ENCODE assay signal across 9 mouse cellular contexts in the genomic region with DNA sequence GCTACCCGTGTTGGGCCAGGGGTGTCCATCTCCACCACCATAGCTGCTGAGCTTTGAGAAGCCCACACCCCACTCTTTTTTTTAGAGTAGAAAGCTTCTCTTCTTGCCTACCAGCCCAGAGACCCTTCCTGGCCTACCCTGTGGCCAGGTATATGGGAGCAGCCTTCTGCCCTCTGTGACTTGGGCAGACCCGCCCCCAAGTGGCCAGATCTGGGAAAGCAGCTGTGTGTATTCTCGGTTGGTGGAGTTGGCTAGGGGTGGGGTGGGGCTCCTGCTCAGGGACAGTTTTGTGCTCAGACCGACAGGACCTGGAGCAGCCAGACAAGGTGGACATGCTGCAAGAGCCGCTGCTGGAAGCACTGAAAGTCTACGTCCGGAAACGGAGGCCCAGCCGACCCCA. TPM values are rescaled to one million over a fixed set of nuclear protein-coding genes. Genes with fewer than 3 reads are reported as not detected.
DNase-seq lines count a peak whose midpoint lies in the region; ATAC-seq and TF ChIP-seq lines count a peak whose summit lies in the region.
"Had no signal": no experiment of that assay in that cellular context is flagged by ENCODE, and none has a peak within 500 bp of the region (broad histone marks: within the 10 kb centered on the region; RNA-seq: fewer than 3 reads in every experiment).

No protein-coding gene starts in this region.

- H3K4me1 ChIP-seq in forebrain, embryonic 10.5 days, result peaks cover 44% of the 10 kb centered on the region
- H3K4me1 ChIP-seq in forebrain, embryonic 16.5 days (replicated peaks; ENCODE audit: control insufficient read depth, insufficient read depth, low read length), result peaks cover 47% of the 10 kb centered on the region
- peaks cover 43% of the 10 kb centered on the region for H3K4me1 ChIP-seq in embryonic facial prominence, embryonic 12.5 days
- no peaks in the 10 kb centered on the region for H3K4me1 ChIP-seq in spleen, adult 2 months (ENCODE audit: control insufficient read depth, insufficient read depth, insufficient read length)

- no peaks in the 10 kb centered on the region for H3K9me3 ChIP-seq in forebrain, embryonic 10.5 days
- no peaks in the 10 kb centered on the region for H3K9me3 ChIP-seq in forebrain, embryonic 16.5 days (ENCODE audit: control insufficient read depth, low read length)
- no peaks in the 10 kb centered on the region for H3K9me3 ChIP-seq in embryonic facial prominence, embryonic 12.5 days

- ATAC-seq in forebrain, embryonic 16.5 days, result no peak
- ATAC-seq in embryonic facial prominence, embryonic 12.5 days (ENCODE audit: insufficient number of reproducible peaks, insufficient read depth, low FRiP score, low TSS enrichment), result no peak
- ATAC-seq in megakaryocyte-erythroid progenitor cell, adult 5-6 weeks (replicated peaks; ENCODE audit: low FRiP score, low TSS enrichment, poor library complexity, severe bottlenecking), result peak; percentile 59

- H3K4me2 ChIP-seq in forebrain, embryonic 16.5 days (ENCODE audit: low read length), result no peak overlapping the region
- H3K4me2 ChIP-seq in embryonic facial prominence, embryonic 12.5 days (replicated peaks), result no peak overlapping the region

- peak; percentile 77 for DNase-seq in forebrain, embryonic 10.5 days (ENCODE audit: extremely low spot score, low spot score)
- DNase-seq in adrenal gland, postnatal 14 days, result peak; percentile 90
- DNase-seq in heart, postnatal 14 days, result peak; percentile 88 to 92
- DNase-seq in left cerebral cortex, adult 2 months (ENCODE audit: extremely low spot score in 1 of 2, low spot score in 2 of 2), result peak; percentile 80 to 89
- DNase-seq in spleen, adult 2 months (ENCODE audit: low read depth in 1 of 2, low spot score in 2 of 2), result peak in 1 of 2 experiments; percentile 86

- H3K27ac ChIP-seq in forebrain, embryonic 10.5 days, result no peak overlapping the region
- no peak overlapping the region for H3K27ac ChIP-seq in forebrain, embryonic 16.5 days (ENCODE audit: low read length)
- H3K27ac ChIP-seq in embryonic facial prominence, embryonic 12.5 days, result peak overlapping the region; percentile 36; the same call in 1 of the 2 replicates
- H3K27ac ChIP-seq in left cerebral cortex, adult 2 months, result no peak overlapping the region
- H3K27ac ChIP-seq in spleen, adult 2 months (ENCODE audit: insufficient read depth, low read length), result no peak overlapping the region
- H3K27ac ChIP-seq: macrophage had no signal

- H3K27me3 ChIP-seq in forebrain, embryonic 10.5 days (ENCODE audit: poor library complexity, severe bottlenecking), result peaks cover 15% of the 10 kb centered on the region
- H3K27me3 ChIP-seq in forebrain, embryonic 16.5 days (replicated peaks; ENCODE audit: control insufficient read depth, insufficient read depth, low read length), result no peaks in the 10 kb centered on the region
- H3K27me3 ChIP-seq in embryonic facial prominence, embryonic 12.5 days, result no peaks in the 10 kb centered on the region
- no peaks in the 10 kb centered on the region for H3K27me3 ChIP-seq in spleen, adult 2 months (ENCODE audit: control insufficient read depth, insufficient read depth, low read length)

- no peak overlapping the region for H3K4me3 ChIP-seq in forebrain, embryonic 10.5 days
- no peak overlapping the region for H3K4me3 ChIP-seq in forebrain, embryonic 16.5 days (replicated peaks; ENCODE audit: low read length)
- no peak overlapping the region for H3K4me3 ChIP-seq in embryonic facial prominence, embryonic 12.5 days
- H3K4me3 ChIP-seq in left cerebral cortex, adult 2 months, result no peak overlapping the region
- H3K4me3 ChIP-seq in spleen, adult 2 months (ENCODE audit: extremely low read depth, insufficient read depth, insufficient read length), result no peak overlapping the region

- intact Hi-C loops in heart, postnatal 14 days (cut with DNase I), result loop anchor here (1.0 kb wide), 1 partner anchor 50 kb away; no protein-coding TSS in a partner anchor
- intact Hi-C loops in left cerebral cortex, adult 2 months (cut with DNase I), result loop anchor here (1.0 to 10.0 kb wide), 2 partner anchors 50 to 1343 kb away; a partner anchor contains a TSS

- 52% methylated on average over 9 of the region's 9 CpGs for WGBS in forebrain, embryonic 10.5 days
- WGBS in forebrain, embryonic 16.5 days, result 53% methylated on average over 9 of the region's 9 CpGs
- 55% methylated on average over 9 of the region's 9 CpGs for WGBS in embryonic facial prominence, embryonic 12.5 days
- 57% methylated on average over 9 of the region's 9 CpGs for WGBS in spleen, adult 2 months

- H3K9ac ChIP-seq in forebrain, embryonic 16.5 days (replicated peaks; ENCODE audit: low read depth, low read length), result no peak overlapping the region
- no peak overlapping the region for H3K9ac ChIP-seq in embryonic facial prominence, embryonic 12.5 days

- TF ChIP-seq CTCF in left cerebral cortex, adult 2 months (IDR thresholded peaks at IDR 0.05), result peak; percentile 89
- peak; percentile 96 for TF ChIP-seq CTCF in spleen, adult 2 months (IDR thresholded peaks at IDR 0.05; ENCODE audit: extremely low read depth, insufficient read depth, insufficient read length, insufficient replicate concordance)

- peaks cover 68% of the 10 kb centered on the region for H3K36me3 ChIP-seq in forebrain, embryonic 10.5 days (replicated peaks)
- H3K36me3 ChIP-seq in forebrain, embryonic 16.5 days (ENCODE audit: control insufficient read depth, insufficient read depth), result no peaks in the 10 kb centered on the region
- peaks cover 66% of the 10 kb centered on the region for H3K36me3 ChIP-seq in embryonic facial prominence, embryonic 12.5 days
- H3K36me3 ChIP-seq in spleen, adult 2 months (ENCODE audit: control insufficient read depth, insufficient read depth, low read length), result peaks cover 48% of the 10 kb centered on the region

- TF ChIP-seq POLR2A in spleen, adult 2 months (IDR thresholded peaks at IDR 0.05; ENCODE audit: low read depth, low read length), result no peak

RNA-seq across cellular contexts. Expression of a gene that starts 10.6 kb away (rescaled TPM):
- 0.20 and 0.24 TPM in 2 replicates for polyA plus RNA-seq in forebrain, embryonic 10.5 days (2016; fragmentation: Nextera tagmentation; extraction: Ambion mirVana)
- polyA plus RNA-seq in forebrain, embryonic 16.5 days (2015; fragmentation: Nextera tagmentation; extraction: Ambion mirVana), result 0.51 and 1.0 TPM in 2 replicates
- total RNA-seq in adrenal gland, postnatal 14 days (2021), result not detected in 2 replicates
- polyA plus RNA-seq in embryonic facial prominence, embryonic 12.5 days (2016; fragmentation: Nextera tagmentation; extraction: Ambion mirVana), result 0.73 and 1.4 TPM in 2 replicates
- total RNA-seq in heart, postnatal 14 days (2021), result 1 to 10 TPM; 1.5 to 2.0 TPM
- 1 to 10 TPM; 1.4 to 3.2 TPM for total RNA-seq in left cerebral cortex, adult 2 months (2021)
- total RNA-seq in megakaryocyte-erythroid progenitor cell, adult 5-6 weeks (2014; fragmentation: Nextera tagmentation), result not detected in 2 replicates
- not detected in 2 replicates for total RNA-seq in megakaryocyte-erythroid progenitor cell, adult 5-6 weeks (2017)
- polyA plus RNA-seq in spleen, adult 2 months (2012; rRNA removed), result 0.56 and 0.67 TPM in 2 replicates
- polyA plus RNA-seq: macrophage had no signal

RNA-seq across cellular contexts. Expression of a gene that starts 44.6 kb away (rescaled TPM):
- polyA plus RNA-seq in forebrain, embryonic 10.5 days (2016; fragmentation: Nextera tagmentation; extraction: Ambion mirVana), result 16.9 and 19.3 TPM in 2 replicates
- 9.5 and 10.6 TPM in 2 replicates for polyA plus RNA-seq in forebrain, embryonic 16.5 days (2015; fragmentation: Nextera tagmentation; extraction: Ambion mirVana)
- 24.5 and 29.3 TPM in 2 replicates for total RNA-seq in adrenal gland, postnatal 14 days (2021)
- 48.8 and 49.2 TPM in 2 replicates for polyA plus RNA-seq in embryonic facial prominence, embryonic 12.5 days (2016; fragmentation: Nextera tagmentation; extraction: Ambion mirVana)
- 10 to 100 TPM; 17.9 to 21.6 TPM for total RNA-seq in heart, postnatal 14 days (2021)
- 10 to 100 TPM; 14.0 to 18.7 TPM for total RNA-seq in left cerebral cortex, adult 2 months (2021)
- 7.8 and 15.9 TPM in 2 replicates for total RNA-seq in megakaryocyte-erythroid progenitor cell, adult 5-6 weeks (2014; fragmentation: Nextera tagmentation)
- total RNA-seq in megakaryocyte-erythroid progenitor cell, adult 5-6 weeks (2017), result 2.2 and 3.0 TPM in 2 replicates
- 37.0 and 48.8 TPM in 2 replicates for polyA plus RNA-seq in spleen, adult 2 months (2012; rRNA removed)

RNA-seq across cellular contexts. Expression of a gene that starts 51.8 kb away (rescaled TPM):
- 366 and 373 TPM in 2 replicates for polyA plus RNA-seq in forebrain, embryonic 10.5 days (2016; fragmentation: Nextera tagmentation; extraction: Ambion mirVana)
- 97.6 and 121 TPM in 2 replicates for polyA plus RNA-seq in forebrain, embryonic 16.5 days (2015; fragmentation: Nextera tagmentation; extraction: Ambion mirVana)
- 52.0 and 70.5 TPM in 2 replicates for total RNA-seq in adrenal gland, postnatal 14 days (2021)
- polyA plus RNA-seq in embryonic facial prominence, embryonic 12.5 days (2016; fragmentation: Nextera tagmentation; extraction: Ambion mirVana), result 288 and 289 TPM in 2 replicates
- total RNA-seq in heart, postnatal 14 days (2021), result 10 to 100 TPM; 16.0 to 34.1 TPM
- total RNA-seq in left cerebral cortex, adult 2 months (2021), result 1 to 10 TPM in 1 of 2 experiments, under 1 TPM in 1; 0.66 to 1.0 TPM
- 363 and 371 TPM in 2 replicates for total RNA-seq in megakaryocyte-erythroid progenitor cell, adult 5-6 weeks (2014; fragmentation: Nextera tagmentation)
- total RNA-seq in megakaryocyte-erythroid progenitor cell, adult 5-6 weeks (2017), result 444 and 492 TPM in 2 replicates
- 5.4 and 5.9 TPM in 2 replicates for polyA plus RNA-seq in spleen, adult 2 months (2012; rRNA removed)

Comparison
In these comparisons a context has a peak if more than half of its experiments do, and no peak if none do; other contexts are left out.
1. RNA of a gene that starts 51.8 kb away (total RNA-seq): 363 to 492 TPM in megakaryocyte-erythroid progenitor cell, adult 5-6 weeks, 52.0 to 70.5 TPM in adrenal gland, postnatal 14 days and 16.0 to 34.1 TPM in heart, postnatal 14 days; 0.66 to 1.0 TPM in left cerebral cortex, adult 2 months; every median in the first group is over 4 times any median in the second.